ENCODE assay signal across 10 mouse cellular contexts in genomic region chr12:32111508-32112119, GRCm38 (mm10). TPM values are rescaled to one million over a fixed set of nuclear protein-coding genes. Genes with fewer than 3 reads are reported as not detected.
DNase-seq lines count a peak whose midpoint lies in the region; ATAC-seq and TF ChIP-seq lines count a peak whose summit lies in the region.
"Had no signal": no experiment of that assay in that cellular context is flagged by ENCODE, and none has a peak within 500 bp of the region (broad histone marks: within the 10 kb centered on the region; RNA-seq: fewer than 3 reads in every experiment).

No protein-coding gene starts in this region.

- 41% methylated on average over 7 of the region's 7 CpGs for WGBS in spleen, adult 2 months
- WGBS in liver, adult 2 months = 47% methylated on average over 7 of the region's 7 CpGs
- WGBS in thymus, adult 2 months = 52% methylated on average over 7 of the region's 7 CpGs

- no peak for TF ChIP-seq CTCF in spleen, adult 2 months (IDR thresholded peaks at IDR 0.05; ENCODE audit: extremely low read depth, insufficient read depth, insufficient read length, insufficient replicate concordance)
- no peak for TF ChIP-seq CTCF in liver, adult 2 months (IDR thresholded peaks at IDR 0.05; ENCODE audit: low read depth, low read length)
- TF ChIP-seq CTCF in thymus, adult 2 months (IDR thresholded peaks at IDR 0.05; ENCODE audit: borderline replicate concordance, control insufficient read depth, extremely low read depth, insufficient read depth, low read length, poor library complexity) = no peak

- no peak for TF ChIP-seq POLR2A in spleen, adult 2 months (IDR thresholded peaks at IDR 0.05; ENCODE audit: low read depth, low read length)
- TF ChIP-seq POLR2A in liver, adult 2 months (IDR thresholded peaks at IDR 0.05; ENCODE audit: extremely low read depth, insufficient read depth, low read length) = no peak
- no peak for TF ChIP-seq POLR2A in thymus, adult 2 months (IDR thresholded peaks at IDR 0.05; ENCODE audit: control insufficient read depth, extremely low read depth, insufficient read depth, low read length, poor library complexity)

- peaks cover 99% of the 10 kb centered on the region for H3K4me1 ChIP-seq in erythroblast, embryonic 14.5 days (ENCODE audit: control insufficient read depth)
- H3K4me1 ChIP-seq in spleen, adult 2 months (ENCODE audit: control insufficient read depth, insufficient read depth, insufficient read length) = peaks cover 6% of the 10 kb centered on the region; the same call in 1 of the 2 replicates
- no peaks in the 10 kb centered on the region for H3K4me1 ChIP-seq in liver, adult 2 months (ENCODE audit: control insufficient read depth, insufficient read depth, low read length)
- H3K4me1 ChIP-seq in thymus, adult 2 months (replicated peaks; ENCODE audit: control insufficient read depth, insufficient read depth, low read length) = peaks cover 6% of the 10 kb centered on the region
- H3K4me1 ChIP-seq: midbrain, embryonic 13.5 days had no signal

- H3K36me3 ChIP-seq in erythroblast, embryonic 14.5 days (ENCODE audit: control insufficient read depth) = peaks cover 98% of the 10 kb centered on the region
- H3K36me3 ChIP-seq in spleen, adult 2 months (ENCODE audit: control insufficient read depth, insufficient read depth, low read length) = no peaks in the 10 kb centered on the region
- no peaks in the 10 kb centered on the region for H3K36me3 ChIP-seq in liver, adult 2 months (ENCODE audit: control insufficient read depth, insufficient read depth, low read length)
- no peaks in the 10 kb centered on the region for H3K36me3 ChIP-seq in thymus, adult 2 months (ENCODE audit: control insufficient read depth, insufficient read depth, low read length)
- H3K36me3 ChIP-seq: midbrain, embryonic 13.5 days had no signal

- H3K4me3 ChIP-seq in erythroblast, embryonic 14.5 days (replicated peaks) = peak overlapping the region; percentile 70
- H3K4me3 ChIP-seq in spleen, adult 2 months (ENCODE audit: extremely low read depth, insufficient read depth, insufficient read length) = no peak overlapping the region
- H3K4me3 ChIP-seq in liver, adult 2 months (ENCODE audit: insufficient read depth, low read depth, low read length) = no peak overlapping the region
- no peak overlapping the region for H3K4me3 ChIP-seq in thymus, adult 2 months (ENCODE audit: control insufficient read depth, insufficient read depth, low read length)
- H3K4me3 ChIP-seq: midbrain, embryonic 13.5 days had no signal

- H3K79me2 ChIP-seq in liver, adult 2 months (ENCODE audit: control insufficient read depth, insufficient read depth, low read length) = no peaks in the 10 kb centered on the region

- ATAC-seq in erythroblast, adult 5-6 weeks (replicated peaks; ENCODE audit: low FRiP score, poor library complexity, severe bottlenecking) = no peak
- ATAC-seq: midbrain, embryonic 13.5 days had no signal

- 0 out of 2 replicates have a peak overlapping the region, but pooled peaks have one; percentile 8 for H3K27ac ChIP-seq in spleen, adult 2 months (ENCODE audit: insufficient read depth, low read length)
- 0 out of 2 replicates have a peak overlapping the region, but pooled peaks have one; percentile 26 for H3K27ac ChIP-seq in liver, adult 2 months (replicated peaks; ENCODE audit: insufficient read depth, low read depth, low read length)
- H3K27ac ChIP-seq in thymus, adult 2 months (ENCODE audit: control insufficient read depth, insufficient read depth, low read length) = no peak overlapping the region
- H3K27ac ChIP-seq: midbrain, embryonic 13.5 days had no signal

- no peaks in the 10 kb centered on the region for H3K9me3 ChIP-seq in erythroblast, embryonic 14.5 days (ENCODE audit: control insufficient read depth, low read length)
- H3K9me3 ChIP-seq: midbrain, embryonic 13.5 days had no signal

- intact Hi-C loops in left cerebral cortex, postnatal 4 days (cut with DNase I) = no loop called here

- no peak overlapping the region for H3K9ac ChIP-seq in liver, adult 2 months (ENCODE audit: low read depth, low read length)
- H3K9ac ChIP-seq: midbrain, embryonic 13.5 days had no signal

- DNase-seq in spleen, adult 2 months (ENCODE audit: low read depth in 1 of 2, low spot score in 2 of 2) = no peak
- no peak for DNase-seq in spleen, postnatal 4 days (ENCODE audit: low spot score in 2 of 2)
- DNase-seq in liver, adult 2 months (ENCODE audit: extremely low read depth, low read depth, low spot score) = peak; percentile 21
- DNase-seq in thymus, postnatal 36 days = no peak
- no peak for DNase-seq in thymus, adult 2 months
- no peak for DNase-seq in left cerebral cortex, postnatal 4 days
- DNase-seq: kidney, postnatal 25 days had no signal

- no peaks in the 10 kb centered on the region for H3K27me3 ChIP-seq in erythroblast, embryonic 14.5 days (ENCODE audit: control insufficient read depth)
- H3K27me3 ChIP-seq in spleen, adult 2 months (ENCODE audit: control insufficient read depth, insufficient read depth, low read length) = no peaks in the 10 kb centered on the region
- no peaks in the 10 kb centered on the region for H3K27me3 ChIP-seq in liver, adult 2 months (ENCODE audit: control insufficient read depth, insufficient read depth, low read length)
- H3K27me3 ChIP-seq in thymus, adult 2 months (ENCODE audit: control insufficient read depth, insufficient read depth, low read length) = no peaks in the 10 kb centered on the region
- H3K27me3 ChIP-seq: midbrain, embryonic 13.5 days had no signal

RNA-seq across cellular contexts. Expression of gene Prkar2b, which starts 50.5 kb away (rescaled TPM):
- polyA plus RNA-seq in erythroblast, embryonic 14.5 days (2012) = 6.7 and 10.7 TPM in 2 replicates
- 115 and 138 TPM in 2 replicates for total RNA-seq in erythroblast, adult 5-6 weeks (2015; ENCODE audit: low replicate concordance)
- total RNA-seq in erythroblast, adult 5-6 weeks (2017; ENCODE audit: low replicate concordance) = 122 and 195 TPM in 2 replicates
- 9.1 and 12.6 TPM in 2 replicates for polyA plus RNA-seq in spleen, adult 2 months (2012; rRNA removed)
- total RNA-seq in liver, adult 2 months (2014; rRNA removed) = 0.55 and 1.3 TPM in 2 replicates
- polyA plus RNA-seq in liver, adult 2 months (2012; rRNA removed) = 0.06 and 0.07 TPM in 2 replicates
- polyA plus RNA-seq in thymus, adult 2 months (2012; rRNA removed) = 10.9 and 19.9 TPM in 2 replicates
- 100 to 1,000 TPM; 238 to 255 TPM for total RNA-seq in left cerebral cortex, postnatal 4 days (2021)
